Mouse (Mus musculus): ENCODE measurements around the gene Sema4g. TPM values are rescaled to one million over a fixed set of nuclear protein-coding genes. Genes with fewer than 3 reads are reported as not detected.

Gene Sema4g
- polyA plus RNA-seq, 1 experiment from 2014 or later: 16.5 TPM

DNA sequence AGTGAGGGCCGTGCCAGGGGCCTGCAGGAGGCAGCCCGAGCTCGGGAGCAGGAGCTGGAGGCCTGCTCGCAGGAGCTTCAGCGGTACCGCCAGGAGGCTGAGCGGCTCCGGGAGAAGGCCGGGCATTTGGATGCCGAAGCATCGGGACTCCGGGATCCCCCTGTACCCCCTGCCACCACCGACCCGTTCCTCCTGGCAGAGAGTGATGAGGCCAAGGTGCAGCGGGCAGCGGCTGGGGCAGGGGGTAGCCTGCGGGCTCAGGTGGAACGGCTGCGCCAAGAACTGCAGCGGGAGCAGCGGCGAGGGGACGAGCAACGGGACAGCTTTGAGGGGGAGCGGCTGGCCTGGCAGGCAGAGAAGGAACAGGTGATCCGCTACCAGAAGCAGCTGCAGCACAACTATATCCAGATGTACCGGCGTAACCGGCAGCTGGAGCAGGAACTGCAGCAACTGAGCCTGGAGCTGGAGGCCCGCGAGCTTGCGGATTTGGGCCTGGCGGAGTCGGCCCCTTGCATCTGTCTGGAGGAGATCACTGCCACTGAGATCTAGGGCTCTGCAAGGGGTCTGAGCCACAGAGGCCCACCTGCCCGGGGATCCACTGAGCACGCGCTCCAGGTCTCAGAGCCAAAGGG, 37.2 kb downstream of the Sema4g start:
- WGBS: 94% methylated on average over 31 of the region's 37 CpGs
- no peak for ATAC-seq

DNA sequence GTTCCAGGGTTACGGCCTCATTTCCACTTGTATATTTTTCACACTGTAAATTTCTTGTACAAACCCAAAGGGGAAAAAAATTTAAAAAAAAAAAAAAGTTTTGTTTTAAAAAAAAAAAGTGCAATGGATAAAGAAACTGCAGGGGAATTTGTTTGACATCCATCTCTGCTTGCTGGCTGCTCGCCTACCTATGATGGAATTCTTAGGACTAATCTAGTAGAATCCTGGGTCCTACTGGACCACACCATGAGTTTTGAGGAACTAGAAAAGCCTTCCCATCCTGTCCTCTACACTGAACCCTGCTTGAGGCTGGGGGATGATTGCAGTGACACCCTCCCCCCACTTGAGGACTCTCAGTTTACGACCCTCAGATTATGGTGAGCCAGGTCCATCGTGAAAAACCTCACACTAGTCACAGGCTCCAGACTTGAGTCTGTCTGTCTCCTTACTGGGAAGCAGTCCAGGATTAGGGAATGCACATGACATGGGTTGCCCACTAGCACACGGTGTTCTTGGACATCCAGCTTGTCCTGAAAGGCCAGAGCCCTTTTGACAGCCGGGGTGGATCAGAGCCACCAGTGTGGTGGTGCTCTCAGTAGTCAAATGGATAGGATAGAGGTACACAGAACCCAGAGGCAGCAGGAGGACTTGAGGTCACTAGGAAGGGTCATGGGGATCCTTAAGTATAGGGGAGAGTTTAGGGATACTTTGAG, 38.2 kb downstream of the Sema4g start:
- H3K36me3 ChIP-seq (ENCODE audit: control insufficient read depth, insufficient read depth, low read length): peaks cover 13% of the 10 kb centered on the region; the same call in 1 of the 2 replicates
- no peak overlapping the region for H3K4me2 ChIP-seq (ENCODE audit: low read length)
- no peaks in the 10 kb centered on the region for H3K9me3 ChIP-seq (replicated peaks; ENCODE audit: control insufficient read depth, low read length, poor library complexity, severe bottlenecking)
- no peaks in the 10 kb centered on the region for H3K27me3 ChIP-seq (ENCODE audit: control insufficient read depth, insufficient read depth, low read depth, low read length)
- no peak overlapping the region for H3K27ac ChIP-seq (ENCODE audit: low read length)
- no peak overlapping the region for H3K4me3 ChIP-seq (ENCODE audit: low read depth, low read length)
- 83% methylated on average over 6 of the region's 6 CpGs for WGBS
- no peaks in the 10 kb centered on the region for H3K4me1 ChIP-seq (ENCODE audit: control insufficient read depth, insufficient read depth, low read length)
- no peak for ATAC-seq
- no peak overlapping the region for H3K9ac ChIP-seq (ENCODE audit: low read depth, low read length)

More for the DNA sequence above, 37.2 kb downstream of the Sema4g start:
- H3K27ac ChIP-seq (ENCODE audit: low read length): no peak overlapping the region
- no peak overlapping the region for H3K4me3 ChIP-seq (ENCODE audit: low read depth, low read length)
- H3K4me1 ChIP-seq (ENCODE audit: control insufficient read depth, insufficient read depth, low read length): no peaks in the 10 kb centered on the region
- H3K36me3 ChIP-seq (ENCODE audit: control insufficient read depth, insufficient read depth, low read length): peaks cover 13% of the 10 kb centered on the region; the same call in 1 of the 2 replicates
- no peaks in the 10 kb centered on the region for H3K9me3 ChIP-seq (replicated peaks; ENCODE audit: control insufficient read depth, low read length, poor library complexity, severe bottlenecking)
- no peak overlapping the region for H3K4me2 ChIP-seq (ENCODE audit: low read length)
- no peaks in the 10 kb centered on the region for H3K27me3 ChIP-seq (ENCODE audit: control insufficient read depth, insufficient read depth, low read depth, low read length)
- H3K9ac ChIP-seq (ENCODE audit: low read depth, low read length): no peak overlapping the region

DNA sequence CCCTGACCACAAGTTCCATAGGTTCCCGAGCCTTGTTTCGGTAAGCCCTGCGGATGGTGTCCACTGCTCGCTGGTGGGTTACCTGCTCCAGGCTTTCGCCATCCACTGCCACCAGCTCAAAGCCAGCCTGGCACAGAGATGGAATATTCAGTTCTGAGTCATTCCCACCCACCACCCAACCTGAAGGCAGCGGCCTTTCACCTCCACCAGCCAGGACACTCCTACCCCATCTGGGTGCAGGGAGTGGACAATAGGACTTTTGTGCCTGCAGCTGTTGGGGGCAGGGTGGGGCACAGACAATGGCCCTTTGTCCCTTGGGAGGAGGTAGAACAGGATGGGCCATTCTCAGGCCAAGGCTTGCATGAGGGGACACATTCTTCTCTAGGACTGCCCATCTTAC, 38.9 kb downstream of the Sema4g start:
- no peak overlapping the region for H3K9ac ChIP-seq (ENCODE audit: low read depth, low read length)
- no peak overlapping the region for H3K27ac ChIP-seq (ENCODE audit: low read length)
- no peak overlapping the region for H3K4me2 ChIP-seq (ENCODE audit: low read length)
- WGBS: 82% methylated on average over 6 of the region's 6 CpGs
- no peaks in the 10 kb centered on the region for H3K9me3 ChIP-seq (replicated peaks; ENCODE audit: control insufficient read depth, low read length, poor library complexity, severe bottlenecking)
- no peak for ATAC-seq
- H3K4me1 ChIP-seq (ENCODE audit: control insufficient read depth, insufficient read depth, low read length): 0 out of 2 replicates have a peak, but pooled peaks cover 1% of the 10 kb centered on the region
- no peak overlapping the region for H3K4me3 ChIP-seq (ENCODE audit: low read depth, low read length)
- H3K27me3 ChIP-seq (ENCODE audit: control insufficient read depth, insufficient read depth, low read depth, low read length): no peaks in the 10 kb centered on the region
- H3K36me3 ChIP-seq (ENCODE audit: control insufficient read depth, insufficient read depth, low read length): peaks cover 13% of the 10 kb centered on the region; the same call in 1 of the 2 replicates

DNA sequence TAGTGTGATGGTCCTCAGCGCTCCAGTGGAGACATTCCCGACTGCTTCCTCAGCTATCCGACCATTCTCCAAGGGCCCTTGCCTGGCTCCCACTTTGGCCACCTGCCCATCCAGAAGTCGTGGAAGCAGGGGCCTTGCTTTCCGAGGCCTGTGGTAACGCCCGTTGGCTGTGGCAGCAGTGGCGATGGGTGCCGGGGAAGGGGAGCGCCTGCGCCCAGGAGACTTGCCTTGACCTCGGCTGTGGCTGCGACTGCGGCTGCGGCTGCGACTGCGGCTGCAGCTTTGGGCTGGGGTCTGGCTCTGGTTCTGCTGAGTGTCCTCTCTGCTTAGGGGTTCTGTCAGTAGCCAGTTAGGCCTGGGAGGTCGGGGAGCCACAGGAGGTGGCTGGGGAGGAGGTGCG, 39.8 kb downstream of the Sema4g start:
- H3K27ac ChIP-seq (ENCODE audit: low read length): no peak overlapping the region
- no peak overlapping the region for H3K4me2 ChIP-seq (ENCODE audit: low read length)
- 62% methylated on average over 19 of the region's 19 CpGs for WGBS
- H3K36me3 ChIP-seq (ENCODE audit: control insufficient read depth, insufficient read depth, low read length): peaks cover 13% of the 10 kb centered on the region; the same call in 1 of the 2 replicates
- H3K27me3 ChIP-seq (ENCODE audit: control insufficient read depth, insufficient read depth, low read depth, low read length): no peaks in the 10 kb centered on the region
- 0 out of 2 replicates have a peak, but pooled peaks cover 2% of the 10 kb centered on the region for H3K4me1 ChIP-seq (ENCODE audit: control insufficient read depth, insufficient read depth, low read length)
- no peak overlapping the region for H3K9ac ChIP-seq (ENCODE audit: low read depth, low read length)
- no peaks in the 10 kb centered on the region for H3K9me3 ChIP-seq (replicated peaks; ENCODE audit: control insufficient read depth, low read length, poor library complexity, severe bottlenecking)
- ATAC-seq: no peak
- H3K4me3 ChIP-seq (ENCODE audit: low read depth, low read length): no peak overlapping the region

DNA sequence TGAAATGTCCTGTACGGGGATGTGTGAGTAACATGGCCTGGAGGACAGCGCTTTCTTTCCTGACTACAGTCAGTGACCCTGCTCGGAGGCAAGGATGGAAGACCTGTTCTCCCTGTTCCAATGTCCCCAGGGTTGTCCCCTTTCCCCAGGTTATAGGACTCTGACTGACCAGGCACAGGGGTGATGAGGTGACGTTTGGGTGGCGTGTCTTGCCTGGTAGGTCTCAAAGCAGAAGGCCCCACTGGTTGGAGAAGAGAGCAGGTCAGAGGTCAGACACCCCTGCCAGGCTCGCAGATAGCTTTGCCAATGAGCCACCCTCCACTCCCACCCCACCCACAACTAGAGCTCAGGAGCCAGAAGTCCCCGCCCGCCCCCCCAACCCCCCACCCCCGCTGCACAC, 40.7 kb downstream of the Sema4g start:
- H3K4me3 ChIP-seq (ENCODE audit: low read depth, low read length): no peak overlapping the region
- H3K4me1 ChIP-seq (ENCODE audit: control insufficient read depth, insufficient read depth, low read length): 0 out of 2 replicates have a peak, but pooled peaks cover 2% of the 10 kb centered on the region
- H3K27ac ChIP-seq (ENCODE audit: low read length): no peak overlapping the region
- peaks cover 13% of the 10 kb centered on the region; the same call in 1 of the 2 replicates for H3K36me3 ChIP-seq (ENCODE audit: control insufficient read depth, insufficient read depth, low read length)
- H3K9ac ChIP-seq (ENCODE audit: low read depth, low read length): no peak overlapping the region
- 59% methylated on average over 9 of the region's 9 CpGs for WGBS
- H3K4me2 ChIP-seq (ENCODE audit: low read length): no peak overlapping the region
- H3K9me3 ChIP-seq (replicated peaks; ENCODE audit: control insufficient read depth, low read length, poor library complexity, severe bottlenecking): no peaks in the 10 kb centered on the region
- no peaks in the 10 kb centered on the region for H3K27me3 ChIP-seq (ENCODE audit: control insufficient read depth, insufficient read depth, low read depth, low read length)
- ATAC-seq: no peak

DNA sequence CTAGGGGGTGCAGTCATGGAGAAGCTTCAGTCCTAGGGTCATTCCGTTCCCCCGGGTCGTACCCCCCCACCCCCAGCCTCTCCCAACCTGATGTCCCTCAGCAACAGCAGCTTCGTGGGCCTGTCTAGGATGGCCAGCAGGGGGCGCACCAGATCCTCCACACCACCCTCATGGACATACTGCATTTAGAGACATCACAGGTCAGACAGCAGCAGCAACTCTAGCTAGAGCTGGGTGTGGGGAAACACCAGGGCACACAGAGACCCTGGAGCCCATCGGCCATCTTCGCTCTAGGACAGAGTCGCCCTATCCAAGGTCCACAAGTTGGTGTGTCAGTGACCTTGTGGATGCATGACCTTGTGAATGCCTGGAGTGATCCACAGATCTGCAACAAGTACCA, 41.2 kb downstream of the Sema4g start:
- WGBS: 38% methylated on average over 8 of the region's 8 CpGs
- H3K9me3 ChIP-seq (replicated peaks; ENCODE audit: control insufficient read depth, low read length, poor library complexity, severe bottlenecking): no peaks in the 10 kb centered on the region
- H3K4me3 ChIP-seq (ENCODE audit: low read depth, low read length): no peak overlapping the region
- peak; percentile 14; the same call in 1 of the 2 replicates for ATAC-seq
- H3K9ac ChIP-seq (ENCODE audit: low read depth, low read length): no peak overlapping the region
- no peaks in the 10 kb centered on the region for H3K27me3 ChIP-seq (ENCODE audit: control insufficient read depth, insufficient read depth, low read depth, low read length)
- H3K27ac ChIP-seq (ENCODE audit: low read length): no peak overlapping the region
- H3K4me2 ChIP-seq (ENCODE audit: low read length): no peak overlapping the region
- H3K4me1 ChIP-seq (ENCODE audit: control insufficient read depth, insufficient read depth, low read length): 0 out of 2 replicates have a peak, but pooled peaks cover 2% of the 10 kb centered on the region
- peaks cover 13% of the 10 kb centered on the region; the same call in 1 of the 2 replicates for H3K36me3 ChIP-seq (ENCODE audit: control insufficient read depth, insufficient read depth, low read length)

DNA sequence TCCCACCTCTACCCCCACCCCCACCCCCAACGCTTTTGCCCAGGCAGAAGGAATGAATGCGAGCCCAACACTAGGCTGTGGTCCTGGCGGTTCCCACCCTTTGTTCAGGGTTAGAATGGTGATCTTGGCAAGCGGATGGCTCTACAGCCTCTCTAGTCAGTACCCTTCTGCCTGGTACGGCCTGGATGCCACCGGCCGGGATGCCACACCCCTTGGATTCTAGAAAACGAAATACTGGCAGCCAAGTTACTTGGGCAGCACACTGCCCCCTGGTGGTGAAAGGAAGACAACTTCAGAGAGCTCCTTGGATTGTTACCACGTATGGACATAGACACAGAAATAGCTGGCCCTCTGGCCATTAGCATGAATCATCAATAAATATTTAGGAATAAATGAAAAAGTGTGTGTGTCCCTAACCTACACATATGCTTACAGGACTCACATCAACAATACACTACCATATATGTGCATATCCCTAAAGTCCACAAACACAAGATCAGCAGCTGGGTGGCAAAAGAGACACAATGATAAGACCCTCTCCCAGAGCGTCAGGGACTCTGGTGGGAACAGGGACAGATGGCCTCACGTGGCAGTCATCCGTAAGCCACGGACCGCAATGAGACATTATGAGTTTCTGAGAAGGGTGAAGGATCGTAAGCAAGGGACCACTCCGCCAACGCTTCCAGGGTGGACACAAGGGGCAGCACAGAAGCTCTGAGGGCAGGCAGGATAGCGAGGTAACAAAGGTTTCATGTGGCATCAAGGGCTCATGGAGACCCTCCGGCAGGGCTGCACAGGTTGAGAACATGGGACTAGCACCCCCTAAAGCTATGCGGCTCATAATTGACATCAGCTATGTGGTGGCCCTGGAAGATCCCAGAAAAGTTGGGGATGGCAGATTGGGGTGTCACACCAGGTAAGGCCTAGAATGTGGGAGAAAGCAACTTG, 42.1 kb downstream of the Sema4g start:
- no peak overlapping the region for H3K9ac ChIP-seq (ENCODE audit: low read depth, low read length)
- 42% methylated on average over 20 of the region's 20 CpGs for whole genome bisulfite sequencing
- no peak; the same call in 1 of the 2 replicates for ATAC-seq
- H3K4me1 ChIP-seq (ENCODE audit: control insufficient read depth, insufficient read depth, low read length): 0 out of 2 replicates have a peak, but pooled peaks cover 2% of the 10 kb centered on the region
- H3K9me3 ChIP-seq (replicated peaks; ENCODE audit: control insufficient read depth, low read length, poor library complexity, severe bottlenecking): no peaks in the 10 kb centered on the region
- peaks cover 9% of the 10 kb centered on the region; the same call in 1 of the 2 replicates for H3K36me3 ChIP-seq (ENCODE audit: control insufficient read depth, insufficient read depth, low read length)
- H3K27me3 ChIP-seq (ENCODE audit: control insufficient read depth, insufficient read depth, low read depth, low read length): no peaks in the 10 kb centered on the region
- H3K4me3 ChIP-seq (ENCODE audit: low read depth, low read length): no peak overlapping the region
- peak overlapping the region; percentile 42 for H3K4me2 ChIP-seq (ENCODE audit: low read length)
- H3K27ac ChIP-seq (ENCODE audit: low read length): no peak overlapping the region

DNA sequence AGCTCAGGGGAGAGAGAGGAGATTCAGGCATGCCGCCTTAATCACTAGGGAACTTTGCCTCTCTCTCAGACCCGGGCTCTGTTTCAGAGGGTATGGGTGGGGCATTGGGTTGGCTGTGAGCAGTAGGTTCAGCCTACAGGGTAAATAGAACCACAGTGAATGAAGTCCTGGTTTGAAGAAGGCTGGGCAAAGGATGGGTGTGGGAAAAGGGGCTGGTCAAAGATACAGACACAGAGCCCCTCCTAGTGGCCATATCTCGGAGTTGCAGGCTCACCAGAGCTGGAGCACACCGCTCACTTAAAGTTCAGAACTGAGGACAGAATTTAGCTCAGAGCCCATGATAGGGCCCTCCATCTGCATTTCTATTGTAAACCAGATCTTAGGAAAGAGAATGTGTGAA, 42.9 kb downstream of the Sema4g start:
- 0 out of 2 replicates have a peak, but pooled peaks cover 2% of the 10 kb centered on the region for H3K4me1 ChIP-seq (ENCODE audit: control insufficient read depth, insufficient read depth, low read length)
- H3K27ac ChIP-seq (ENCODE audit: low read length): no peak overlapping the region
- ATAC-seq: no peak
- H3K4me3 ChIP-seq (ENCODE audit: low read depth, low read length): no peak overlapping the region
- H3K9me3 ChIP-seq (replicated peaks; ENCODE audit: control insufficient read depth, low read length, poor library complexity, severe bottlenecking): no peaks in the 10 kb centered on the region
- 23% methylated on average over 4 of the region's 4 CpGs for WGBS
- H3K9ac ChIP-seq (ENCODE audit: low read depth, low read length): no peak overlapping the region
- 0 out of 2 replicates have a peak, but pooled peaks cover 3% of the 10 kb centered on the region for H3K36me3 ChIP-seq (ENCODE audit: control insufficient read depth, insufficient read depth, low read length)
- H3K4me2 ChIP-seq (ENCODE audit: low read length): no peak overlapping the region
- H3K27me3 ChIP-seq (ENCODE audit: control insufficient read depth, insufficient read depth, low read depth, low read length): no peaks in the 10 kb centered on the region

Measured in midbrain, embryonic 16.5 days (tissue).